Mouse (Mus musculus): ENCODE results near the gene Otud1. TPM values are rescaled to one million over a fixed set of nuclear protein-coding genes. Genes with fewer than 3 reads are reported as not detected.
A peak's percentile ranks its signal among the peaks of the same experiment; 100 is the strongest.

Gene Otud1
- total RNA-seq (2021) = 10 to 100 TPM; 27.4 to 27.8 TPM
- long read RNA-seq, experiment 1, transcript Otud1-201 (1 exons, 2,832 nt) = major isoform, 51 of 51 reads
- long read RNA-seq, experiment 1, partial matches to known transcripts = 0 of 51 reads
- long read RNA-seq, experiment 1, other reads (novel, unspliced or antisense) = 0 of 51 reads
- long read RNA-seq, experiment 2, transcript Otud1-201 (1 exons, 2,832 nt) = major isoform, 42 of 42 reads
- long read RNA-seq, experiment 2, partial matches to known transcripts = 0 of 42 reads
- long read RNA-seq, experiment 2, other reads (novel, unspliced or antisense) = 0 of 42 reads

GRCm38 (mm10) chr2:19657158-19657874 lies at the start of gene Otud1:
Gene Otud1 (plus strand): TSS chr2:19657752.
- DNase-seq (ENCODE audit: extremely low spot score in 1 of 2, low spot score in 2 of 2) = peak; percentile 97 to 98
- peak; percentile 37 for TF ChIP-seq CTCF (IDR thresholded peaks at IDR 0.05)
- intact Hi-C loops (cut with DNase I) = loop anchor here (1.0 to 10.0 kb wide), 3 partner anchors 60 to 983 kb away; partner anchors contain the start of genes Bmi1 and Commd3

GRCm38 (mm10) chr2:19607852-19608251 lies 49.7 kb upstream of the Otud1 start:
- no peak for DNase-seq (ENCODE audit: extremely low spot score in 1 of 2, low spot score in 2 of 2)
- no peak for TF ChIP-seq CTCF (IDR thresholded peaks at IDR 0.05)
- Histone ChIP-seq H3K27ac (0 out of 2 replicates have a peak overlapping the region, but pooled peaks have one; percentile 8), H3K4me3 (no peak overlapping the region)
- intact Hi-C loops (cut with DNase I) = no loop called here

More at GRCm38 (mm10) chr2:19657158-19657874, at the start of gene Otud1:
- peak within 1 kb of the TSS; percentile 82 for H3K4me3 ChIP-seq
- peak within 1 kb of the TSS; percentile 94 for H3K27ac ChIP-seq

GRCm38 (mm10) chr2:19608410-19609073 lies 49.0 kb upstream of the Otud1 start:
- peak overlapping the region; percentile 28; the same call in 1 of the 2 replicates for H3K27ac ChIP-seq
- TF ChIP-seq CTCF (IDR thresholded peaks at IDR 0.05) = no peak
- DNase-seq (ENCODE audit: extremely low spot score in 1 of 2, low spot score in 2 of 2) = no peak
- intact Hi-C loops (cut with DNase I) = no loop called here
- no peak overlapping the region for H3K4me3 ChIP-seq

GRCm38 (mm10) chr2:19622041-19622440 lies 35.5 kb upstream of the Otud1 start:
- TF ChIP-seq CTCF (IDR thresholded peaks at IDR 0.05) = no peak
- Histone ChIP-seq H3K27ac (no peak overlapping the region), H3K4me3 (no peak overlapping the region)
- DNase-seq (ENCODE audit: extremely low spot score in 1 of 2, low spot score in 2 of 2) = no peak
- intact Hi-C loops (cut with DNase I) = no loop called here

DNA sequence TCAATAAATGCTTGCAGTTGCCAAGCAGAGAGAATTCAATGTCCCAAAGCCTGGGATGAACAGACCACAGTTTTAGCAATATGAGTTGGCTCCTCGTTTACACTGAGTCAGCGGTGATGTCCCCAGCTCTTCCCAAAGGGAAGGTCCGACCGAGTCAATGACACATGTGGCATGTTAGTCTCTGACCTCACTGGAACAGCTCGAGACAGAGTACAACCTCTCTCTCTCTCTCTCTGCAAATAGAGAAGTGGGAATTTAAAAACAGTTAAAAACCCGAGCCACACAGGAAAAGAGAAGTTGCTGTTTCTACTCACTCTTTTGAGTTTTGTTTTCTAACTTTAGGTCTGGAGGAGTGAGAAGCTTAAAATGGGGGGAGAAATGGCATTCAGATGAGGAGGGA lies 30.5 kb upstream of the Otud1 start:
- DNase-seq (ENCODE audit: extremely low spot score in 1 of 2, low spot score in 2 of 2) = no peak
- Histone ChIP-seq H3K27ac (no peak overlapping the region), H3K4me3 (no peak overlapping the region)
- TF ChIP-seq CTCF (IDR thresholded peaks at IDR 0.05) = no peak
- intact Hi-C loops (cut with DNase I) = no loop called here

- no peak for DNase-seq (ENCODE audit: extremely low spot score in 1 of 2, low spot score in 2 of 2)
- Histone ChIP-seq H3K4me3 (no peak overlapping the region), H3K27ac (no peak overlapping the region)
- intact Hi-C loops (cut with DNase I) = no loop called here
- TF ChIP-seq CTCF (IDR thresholded peaks at IDR 0.05) = no peak
Measured at GRCm38 (mm10) chr2:19627920-19628608, 29.5 kb upstream of the Otud1 start.

GRCm38 (mm10) chr2:19630544-19630943 lies 27.0 kb upstream of the Otud1 start:
- TF ChIP-seq CTCF (IDR thresholded peaks at IDR 0.05) = no peak
- intact Hi-C loops (cut with DNase I) = no loop called here
- Histone ChIP-seq H3K4me3 (no peak overlapping the region), H3K27ac (no peak overlapping the region)
- no peak for DNase-seq (ENCODE audit: extremely low spot score in 1 of 2, low spot score in 2 of 2)

DNA sequence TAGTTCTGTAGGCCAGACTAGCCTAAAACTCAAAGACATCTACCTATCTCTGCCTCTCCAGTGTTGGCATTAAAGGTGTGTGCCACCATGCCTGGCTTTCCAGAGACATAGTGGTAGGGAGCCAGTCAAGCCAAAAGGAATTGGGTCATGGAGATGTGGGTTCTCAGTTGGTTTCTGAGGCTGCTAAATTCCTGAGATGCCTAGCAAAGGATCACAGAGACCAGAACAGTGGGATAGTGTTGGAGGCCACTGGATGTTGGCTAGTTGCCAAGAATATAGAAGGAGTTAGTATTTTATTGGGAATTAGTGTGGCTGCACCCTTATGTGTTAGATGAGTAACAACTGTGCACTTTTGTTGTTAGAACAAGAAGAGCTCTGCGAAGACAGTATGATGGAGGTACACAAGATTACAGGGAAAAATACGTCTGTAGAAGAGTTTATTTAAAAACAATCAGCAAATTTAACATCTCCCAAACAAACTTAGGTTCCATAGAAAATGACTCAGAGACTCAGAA lies 24.1 kb upstream of the Otud1 start:
- Histone ChIP-seq H3K27ac (no peak overlapping the region), H3K4me3 (no peak overlapping the region)
- intact Hi-C loops (cut with DNase I) = no loop called here
- no peak for DNase-seq (ENCODE audit: extremely low spot score in 1 of 2, low spot score in 2 of 2)
- TF ChIP-seq CTCF (IDR thresholded peaks at IDR 0.05) = no peak

- intact Hi-C loops (cut with DNase I) = no loop called here
- H3K4me3 ChIP-seq = no peak overlapping the region
- no peak overlapping the region for H3K27ac ChIP-seq
- no peak for TF ChIP-seq CTCF (IDR thresholded peaks at IDR 0.05)
- DNase-seq (ENCODE audit: extremely low spot score in 1 of 2, low spot score in 2 of 2) = no peak
Measured at GRCm38 (mm10) chr2:19645182-19645581, 12.4 kb upstream of the Otud1 start.

DNA sequence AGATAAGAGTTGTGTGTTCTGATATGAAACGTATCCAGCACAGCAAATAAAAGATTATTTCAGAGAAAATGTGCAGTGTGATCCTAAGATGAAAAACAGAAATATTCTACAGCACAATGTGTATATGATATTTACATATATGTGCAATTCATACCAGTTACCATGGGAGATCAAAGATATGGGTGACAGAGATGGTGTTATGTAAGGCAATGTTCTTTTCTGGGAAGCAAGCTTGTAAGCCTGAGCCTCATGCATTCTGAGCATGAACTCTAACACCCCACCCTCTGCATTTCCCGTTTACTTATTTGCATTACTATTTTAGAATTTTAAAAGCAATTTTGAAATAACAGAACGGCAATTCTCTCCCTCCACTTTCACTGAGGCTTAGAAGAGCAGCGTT lies 11.4 kb upstream of the Otud1 start:
- intact Hi-C loops (cut with DNase I) = no loop called here
- H3K4me3 ChIP-seq = no peak overlapping the region
- no peak for DNase-seq (ENCODE audit: extremely low spot score in 1 of 2, low spot score in 2 of 2)
- TF ChIP-seq CTCF (IDR thresholded peaks at IDR 0.05) = no peak
- H3K27ac ChIP-seq = peak overlapping the region; percentile 51

- no peak overlapping the region for H3K4me3 ChIP-seq
- no peak for TF ChIP-seq CTCF (IDR thresholded peaks at IDR 0.05)
- H3K27ac ChIP-seq = peak overlapping the region; percentile 51; the same call in 1 of the 2 replicates
- intact Hi-C loops (cut with DNase I) = no loop called here
- DNase-seq (ENCODE audit: extremely low spot score in 1 of 2, low spot score in 2 of 2) = peak in 1 of 2 experiments; percentile 60
Measured at GRCm38 (mm10) chr2:19646910-19647309, 10.6 kb upstream of the Otud1 start.

All from left cerebral cortex, adult 2 months (tissue).